Mouse (Mus musculus): ENCODE data around the gene Col4a1.
A peak's percentile ranks its signal among the peaks of the same experiment; 100 is the strongest.

Gene Col4a1

DNA sequence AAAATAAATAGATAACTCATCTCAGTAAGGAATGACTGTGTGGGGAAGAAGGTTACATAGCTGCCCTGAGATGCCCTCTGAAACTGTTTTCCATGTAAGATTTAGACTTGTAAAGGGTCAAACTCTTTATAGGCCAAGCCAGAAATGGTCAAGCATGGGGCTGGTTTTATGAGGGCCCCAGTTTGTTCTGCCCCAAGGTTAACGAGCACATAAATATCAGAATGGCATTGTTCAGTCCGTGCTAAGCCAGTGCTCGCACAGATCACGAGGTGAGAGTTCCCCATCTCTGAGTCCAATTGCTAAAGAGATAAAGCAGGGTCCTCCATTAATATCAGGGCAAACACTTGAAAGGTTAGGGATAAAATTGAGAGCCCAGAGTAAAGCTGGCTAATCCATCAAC is 79.6 kb downstream of the Col4a1 start:
- DNase-seq (ENCODE audit: low spot score in 2 of 2): no peak

DNA sequence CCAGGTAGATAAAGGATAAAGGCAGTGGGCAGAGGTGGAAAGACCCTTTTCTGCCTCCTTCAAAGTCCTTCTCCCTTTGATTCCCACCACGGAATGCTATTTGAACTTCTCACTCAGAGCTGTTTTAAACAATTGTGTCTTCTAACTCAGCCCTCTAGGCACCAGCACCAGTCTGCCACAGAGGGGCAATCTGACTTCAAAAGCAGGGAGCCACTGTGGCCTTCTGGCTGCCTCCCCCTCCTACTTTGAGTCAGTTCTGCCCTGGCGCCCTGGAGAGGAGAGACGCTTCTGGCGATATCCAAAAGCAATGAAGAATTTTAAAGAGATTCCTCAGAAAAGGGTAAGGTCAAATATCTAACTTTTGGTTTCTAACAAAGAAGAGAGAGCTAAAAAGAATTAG is 82.3 kb downstream of the Col4a1 start:
- no peak for DNase-seq (ENCODE audit: low spot score in 2 of 2)

DNA sequence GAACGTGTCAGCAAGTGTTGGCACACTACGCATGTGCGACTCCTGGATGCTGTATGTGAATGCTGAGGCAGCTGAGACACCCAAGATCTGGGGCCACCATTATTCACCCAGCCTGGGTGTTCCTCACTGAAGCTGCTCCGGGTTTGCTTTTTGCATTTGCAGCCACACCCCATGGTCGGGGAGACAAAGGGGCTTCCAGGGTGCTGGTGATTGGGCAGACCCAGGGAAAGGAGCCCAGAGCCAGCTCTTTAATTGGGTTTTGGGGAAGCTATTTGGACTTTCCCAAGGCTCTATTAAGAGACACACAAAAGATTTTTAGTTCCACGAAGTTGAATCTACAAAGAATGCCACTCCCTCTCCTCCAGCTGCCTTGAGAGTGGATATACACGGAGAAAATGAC is 85.2 kb downstream of the Col4a1 start:
- no peak for DNase-seq (ENCODE audit: low spot score in 2 of 2)

DNA sequence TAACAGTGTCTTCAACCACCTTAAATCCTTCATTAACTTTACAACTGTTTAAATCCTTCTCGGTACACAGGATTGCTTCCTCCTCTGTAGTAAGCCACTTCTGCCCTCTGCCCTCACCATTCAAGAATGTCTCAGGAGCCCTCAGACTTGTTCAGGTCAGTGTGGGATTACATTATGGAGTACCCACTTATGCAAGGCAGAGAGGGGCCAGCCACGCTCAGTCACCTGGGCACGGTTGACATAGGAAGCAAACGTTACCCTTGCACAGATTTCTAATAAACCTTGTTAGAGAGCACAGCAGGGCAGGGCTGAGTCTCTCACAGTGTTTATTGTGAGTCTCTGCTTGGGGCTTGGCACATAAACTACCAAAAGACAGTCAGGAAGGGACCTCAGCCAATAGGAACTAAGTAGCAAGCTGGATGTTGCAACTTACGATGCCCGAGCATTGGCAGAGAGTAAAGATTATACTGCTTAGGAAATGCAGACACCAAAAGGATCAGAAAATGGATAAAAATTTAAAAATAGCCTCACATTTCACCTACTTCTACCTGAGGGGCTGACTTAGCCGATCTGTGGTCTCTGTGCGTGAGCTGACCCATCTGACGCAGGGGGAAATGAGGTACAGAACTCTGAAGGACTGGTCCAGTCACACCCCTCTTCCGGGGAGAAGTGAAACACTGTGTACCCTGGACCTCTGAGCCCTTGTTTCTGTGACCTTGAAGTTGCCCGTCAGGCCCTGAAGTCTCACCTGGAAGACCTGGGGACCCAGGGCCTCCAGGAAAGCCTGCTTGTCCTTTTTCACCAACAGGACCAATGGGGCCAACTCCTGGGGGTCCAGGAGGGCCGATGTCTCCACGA is 86.8 kb downstream of the Col4a1 start:
- no peak for DNase-seq (ENCODE audit: low spot score in 2 of 2)

DNA sequence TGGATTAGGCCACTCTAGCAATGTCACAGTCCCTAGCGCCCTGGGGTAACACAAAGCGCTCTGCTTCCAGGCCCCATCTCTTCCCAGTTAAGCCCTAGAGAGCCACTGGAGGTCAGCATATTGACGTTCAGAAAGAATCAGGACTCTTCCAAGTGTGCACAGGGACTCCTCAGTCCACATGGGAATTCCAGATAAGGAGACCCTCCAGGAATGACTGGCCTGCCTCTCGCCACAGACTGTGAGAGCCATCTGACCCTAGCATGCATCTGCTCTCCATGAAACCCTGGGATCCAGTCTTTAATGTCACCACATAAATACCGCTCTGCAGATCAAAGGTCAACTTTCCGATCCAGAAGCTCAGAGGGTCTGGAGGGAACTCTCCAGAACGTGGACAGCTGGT is 88.4 kb downstream of the Col4a1 start:
- no peak for DNase-seq (ENCODE audit: low spot score in 2 of 2)

DNA sequence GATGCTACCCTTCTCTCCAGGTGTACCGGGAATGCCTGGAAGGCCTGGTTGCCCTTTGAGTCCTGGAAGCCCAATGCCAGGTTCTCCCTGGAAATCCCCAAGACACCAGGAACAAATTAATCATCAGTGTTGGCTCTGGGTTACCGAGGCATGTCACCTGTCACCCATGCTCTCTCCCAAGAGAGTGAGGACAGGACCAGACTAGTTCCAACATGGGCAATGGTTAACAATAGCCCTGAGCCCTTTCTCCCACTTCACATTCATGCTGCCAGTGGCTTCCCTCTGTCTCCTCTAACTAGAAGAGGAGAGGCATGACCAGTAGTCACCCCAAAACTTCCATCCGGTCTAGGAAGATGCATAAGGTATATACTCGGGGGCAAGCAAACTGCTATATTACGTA is 91.3 kb downstream of the Col4a1 start:
- DNase-seq (ENCODE audit: low spot score in 2 of 2): no peak

DNA sequence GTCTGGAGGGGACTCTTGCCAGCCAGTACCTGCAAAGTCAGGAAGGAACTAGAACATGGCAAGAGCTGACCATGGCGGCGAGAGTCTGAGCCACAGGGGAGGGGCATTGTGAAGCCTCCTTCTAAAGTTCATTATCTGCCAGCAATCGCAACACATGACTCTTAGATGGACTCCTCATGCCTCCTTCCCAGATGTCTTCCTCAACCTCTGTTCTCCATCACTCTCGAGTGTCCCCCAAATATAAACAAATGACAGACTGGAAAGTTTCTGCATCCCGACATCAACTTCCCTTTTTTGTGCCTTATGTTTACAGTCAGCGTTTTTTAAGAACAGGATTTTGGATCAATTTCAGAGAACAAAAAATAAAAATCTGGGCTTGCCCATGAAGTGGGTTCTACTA is 93.3 kb downstream of the Col4a1 start:
- DNase-seq (ENCODE audit: low spot score in 2 of 2): no peak

DNA sequence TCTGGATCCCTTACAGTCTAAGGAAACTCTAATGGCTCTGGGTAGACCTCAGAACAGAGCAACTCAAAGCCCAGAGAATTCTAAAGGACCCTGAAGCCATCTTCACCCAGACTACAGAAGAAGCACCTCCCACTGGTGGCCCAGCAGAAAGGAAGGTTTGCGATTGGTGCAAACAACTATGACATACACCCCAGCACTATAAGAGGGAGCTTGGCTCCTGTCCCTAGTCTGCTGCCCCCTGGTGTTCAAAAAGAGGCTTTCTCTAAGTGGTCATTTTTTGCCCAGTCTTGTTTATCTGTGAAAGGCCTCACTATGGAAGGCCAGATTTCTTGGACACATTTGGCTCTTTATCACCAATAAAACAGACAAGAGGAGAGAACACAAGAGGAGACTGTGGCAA is 97.4 kb downstream of the Col4a1 start:
- DNase-seq (ENCODE audit: low spot score in 2 of 2): peak; percentile 28 to 61

DNA sequence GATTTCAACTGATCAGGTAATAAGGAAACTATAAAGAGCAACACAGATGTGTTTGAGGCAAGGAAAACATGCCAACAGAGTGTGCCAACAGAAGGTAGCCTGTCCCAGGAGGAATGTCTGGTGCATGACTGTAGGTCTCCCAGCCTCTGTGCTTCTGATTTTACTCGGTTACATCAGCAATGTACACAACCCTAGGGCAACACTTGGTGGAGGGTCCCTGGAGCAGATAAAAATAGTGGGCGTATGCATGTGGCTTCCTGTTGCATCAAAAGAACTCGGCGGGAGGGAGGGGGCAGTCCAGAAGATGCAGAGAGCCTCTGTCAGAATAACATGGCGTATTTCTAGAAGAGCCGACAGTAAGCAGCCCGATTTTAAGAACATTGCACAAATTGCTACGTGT is 106.1 kb downstream of the Col4a1 start:
- no peak for DNase-seq (ENCODE audit: low spot score in 2 of 2)

DNA sequence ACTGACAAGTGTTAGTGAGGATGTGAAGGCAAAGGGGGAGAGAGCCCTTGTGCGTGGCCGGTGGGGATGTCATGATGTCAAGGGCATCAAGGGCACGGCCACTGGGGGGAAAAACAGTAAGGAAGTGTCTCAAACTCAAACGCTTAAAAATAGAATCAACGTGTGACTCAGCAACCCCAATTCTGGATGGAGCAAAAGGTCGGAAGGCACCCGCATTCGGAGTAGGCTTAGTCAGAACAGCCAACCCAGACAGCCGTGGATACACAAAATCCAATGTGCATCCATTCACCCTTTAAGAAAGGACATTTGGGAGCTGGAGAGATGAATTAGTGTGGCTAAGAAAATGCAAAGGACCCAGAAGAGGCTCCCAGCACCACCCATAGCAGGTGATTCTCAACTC is 107.1 kb downstream of the Col4a1 start:
- DNase-seq (ENCODE audit: low spot score in 2 of 2): no peak

DNA sequence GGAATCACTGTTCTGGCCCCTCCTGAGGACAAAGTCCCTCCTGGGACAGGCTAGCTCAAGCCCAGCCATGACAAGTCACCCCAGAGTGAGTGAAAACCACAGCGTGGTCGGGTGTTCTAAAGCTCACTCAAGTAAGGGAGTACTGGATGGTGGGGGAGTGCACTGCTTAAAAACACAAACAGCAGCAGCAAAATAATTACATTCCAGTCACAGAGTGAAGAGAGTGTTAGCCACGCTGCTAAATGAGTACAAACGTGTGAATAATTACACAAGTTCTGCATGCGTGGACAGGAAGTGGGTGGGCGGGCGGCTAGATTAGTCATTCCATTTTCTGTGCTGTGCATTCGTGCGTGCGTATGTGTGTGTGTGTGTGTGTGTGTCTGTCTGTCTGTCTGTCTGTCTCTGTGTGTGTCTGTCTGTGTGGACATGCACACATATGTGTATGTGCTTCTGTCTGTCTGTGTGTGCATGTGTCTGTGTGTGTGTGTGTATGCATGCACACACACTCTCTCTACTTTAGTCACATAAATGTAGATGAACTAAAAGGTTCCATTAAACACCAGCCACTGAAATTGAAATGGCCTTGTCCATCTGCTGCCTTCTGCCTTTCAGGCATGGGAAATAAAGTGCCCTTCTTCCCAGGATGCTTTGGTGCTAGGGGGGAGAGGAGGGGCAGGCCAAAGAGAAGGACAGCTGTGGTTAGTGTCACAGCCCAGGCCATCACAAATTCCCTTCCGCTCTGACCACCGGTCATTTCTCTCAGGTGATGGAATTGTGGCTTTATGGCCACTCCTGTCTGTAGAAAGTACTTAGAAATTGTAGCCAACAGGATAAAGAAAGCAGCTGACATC is 109.1 kb downstream of the Col4a1 start:
- DNase-seq (ENCODE audit: low spot score in 2 of 2): no peak

DNA sequence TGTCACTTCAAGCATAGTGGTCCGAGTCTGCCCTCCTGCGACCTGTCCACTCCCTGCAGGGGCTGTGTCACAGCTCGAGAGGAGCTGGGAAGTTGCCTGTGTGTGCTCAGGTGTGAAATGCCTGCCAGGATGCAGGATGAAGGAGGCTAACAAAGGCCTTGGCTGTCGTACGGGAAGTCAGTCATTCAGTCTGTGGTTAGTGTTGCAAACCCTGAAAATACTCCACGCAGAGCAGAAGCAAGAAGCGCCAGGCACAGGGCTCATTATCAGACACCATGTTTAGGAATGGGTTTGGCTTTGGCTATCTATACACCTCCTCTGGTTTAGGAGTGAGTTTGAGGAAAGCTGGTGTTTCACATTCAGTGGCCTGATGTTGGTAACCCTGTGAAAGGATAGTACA is 114.0 kb downstream of the Col4a1 start:
- no peak for DNase-seq (ENCODE audit: low spot score in 2 of 2)

DNA sequence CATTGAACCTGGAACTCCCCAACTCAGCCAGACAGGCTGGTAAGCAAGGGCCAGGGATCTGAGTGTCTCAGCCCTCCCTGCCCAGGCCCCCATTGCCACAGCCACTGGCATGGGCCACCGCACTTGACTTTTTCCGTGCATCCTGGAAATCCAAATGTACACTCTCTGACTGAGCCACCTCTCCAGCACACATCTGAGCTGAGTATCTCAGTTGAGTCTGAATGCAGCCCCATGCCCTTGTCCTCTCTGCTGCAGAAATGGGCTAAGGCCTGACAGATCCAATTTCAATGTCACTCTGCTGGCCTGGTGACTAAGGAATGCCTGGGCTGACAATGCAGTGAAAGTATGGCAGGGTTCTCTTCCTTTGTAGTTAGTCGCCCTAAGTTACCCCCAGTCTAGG is 114.6 kb downstream of the Col4a1 start:
- no peak for DNase-seq (ENCODE audit: low spot score in 2 of 2)

DNA sequence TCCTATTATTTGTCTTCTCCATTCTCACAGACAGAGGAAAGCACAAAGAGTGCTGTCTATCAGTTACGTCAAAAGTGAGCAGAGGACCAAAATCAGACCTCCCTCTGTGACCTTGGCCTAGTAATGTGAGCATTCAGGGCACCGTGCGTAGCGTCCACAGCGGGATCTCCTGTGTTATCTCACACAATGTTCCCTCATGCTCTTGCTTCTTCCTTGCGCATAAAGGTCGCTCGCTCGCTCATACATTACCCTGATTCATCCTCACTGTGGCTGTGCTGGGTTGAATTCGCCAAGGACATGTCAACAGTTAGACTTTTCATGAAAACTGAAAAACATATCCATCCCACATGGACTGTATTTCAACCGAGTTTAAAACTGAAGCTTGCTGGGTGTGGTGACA is 115.4 kb downstream of the Col4a1 start:
- no peak for DNase-seq (ENCODE audit: low spot score in 2 of 2)

DNA sequence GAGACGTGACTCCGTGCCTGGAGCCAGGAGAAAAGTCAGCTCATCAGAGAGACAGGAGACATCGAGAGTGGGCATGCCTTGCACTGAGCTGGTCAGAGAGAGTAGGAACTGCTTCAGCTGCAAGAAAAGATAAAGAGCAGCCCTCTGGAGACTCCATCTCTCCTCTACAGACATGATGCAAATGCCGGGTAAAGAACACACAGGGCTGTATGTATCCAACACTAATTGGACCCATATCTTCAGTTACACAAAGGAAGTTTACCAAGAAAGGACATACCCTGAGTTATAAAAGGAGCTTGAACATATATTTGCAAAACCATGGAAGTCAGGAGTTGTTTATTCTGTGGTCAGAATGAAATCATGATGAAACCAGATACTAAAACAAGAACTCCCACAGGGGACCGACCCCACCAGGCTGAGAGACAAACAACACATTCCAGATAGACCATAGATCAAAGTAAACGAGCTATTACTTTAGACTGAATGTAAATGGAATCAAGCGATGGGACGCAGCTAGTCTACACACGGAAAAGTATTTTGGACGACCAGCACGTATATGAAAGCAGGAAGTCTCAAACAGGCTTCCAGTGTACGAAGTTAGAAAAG is 119.8 kb downstream of the Col4a1 start:
- no peak for DNase-seq (ENCODE audit: low spot score in 2 of 2)

DNA sequence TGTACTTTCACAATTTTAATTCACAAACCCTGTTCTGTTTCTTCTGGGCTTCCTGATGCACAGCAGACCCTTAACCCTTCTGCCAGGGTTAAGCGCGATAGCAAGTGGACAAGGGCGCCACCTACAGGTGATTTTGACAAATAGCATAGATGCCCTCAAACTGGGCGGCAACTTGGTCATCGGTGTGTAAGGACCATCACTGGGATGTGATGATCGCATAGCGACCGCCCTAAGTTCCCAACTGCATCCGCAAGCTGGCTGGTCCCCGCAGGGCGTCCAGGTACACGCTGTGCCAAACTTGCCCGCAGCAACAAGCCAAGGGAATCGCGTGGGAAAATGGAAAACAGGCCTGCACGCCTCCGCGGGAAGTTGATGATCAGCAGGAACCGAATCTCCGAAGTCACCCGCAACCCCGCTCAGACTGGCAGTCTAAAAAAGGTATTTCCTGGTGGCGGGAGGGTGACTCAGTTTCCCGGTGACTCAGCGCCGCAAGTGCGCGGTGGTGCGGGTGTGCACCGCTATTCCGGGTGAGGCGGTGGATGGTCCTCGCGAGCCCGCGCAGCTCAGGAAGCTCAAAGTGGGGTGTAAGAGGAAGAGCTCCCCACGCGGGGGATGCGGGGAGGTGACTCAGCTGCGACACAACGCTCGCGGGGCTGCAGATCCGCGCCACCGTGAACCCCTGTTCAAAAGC is 124.9 kb downstream of the Col4a1 start:
- peak; percentile 69 to 81 for DNase-seq (ENCODE audit: low spot score in 2 of 2)

DNA sequence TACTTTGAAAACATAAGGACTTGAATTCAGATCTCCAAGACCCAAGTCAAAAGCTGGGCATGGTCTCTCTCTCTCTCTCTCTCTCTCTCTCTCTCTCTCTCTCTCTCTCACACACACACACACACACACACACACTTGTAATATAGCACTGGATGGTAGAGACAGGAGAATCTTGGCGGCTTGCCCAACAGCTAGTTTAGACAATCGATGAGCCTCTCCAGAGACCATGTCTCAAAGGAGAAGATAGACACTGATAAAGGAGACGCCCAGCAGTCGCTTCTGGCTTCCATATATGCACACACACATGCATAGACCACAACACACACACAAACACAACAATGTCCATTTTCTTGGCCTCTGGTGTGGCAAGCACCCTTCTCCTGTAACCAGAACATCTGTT is 126.2 kb downstream of the Col4a1 start:
- DNase-seq (ENCODE audit: low spot score in 2 of 2): no peak

DNA sequence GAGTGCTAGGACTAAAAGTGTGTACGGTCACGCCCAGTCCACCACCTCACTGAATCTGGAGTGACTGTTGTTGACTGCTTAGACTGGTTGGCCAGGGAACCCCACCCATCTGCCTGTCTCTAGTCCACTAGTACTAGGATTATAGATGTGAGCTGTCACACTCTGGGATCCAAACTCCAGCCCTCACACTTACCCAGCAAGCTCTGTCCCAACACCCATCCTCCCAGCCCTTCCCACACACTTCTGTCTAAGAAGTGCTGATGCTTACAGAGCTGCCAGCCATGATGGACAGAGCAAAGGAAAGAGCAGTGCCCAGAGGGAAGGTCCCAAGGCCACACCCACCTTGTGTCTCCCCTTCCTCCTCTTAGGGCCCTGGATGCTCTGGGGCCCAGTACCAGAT is 127.0 kb downstream of the Col4a1 start:
- peak in 1 of 2 experiments; percentile 39 for DNase-seq (ENCODE audit: low spot score in 2 of 2)

DNA sequence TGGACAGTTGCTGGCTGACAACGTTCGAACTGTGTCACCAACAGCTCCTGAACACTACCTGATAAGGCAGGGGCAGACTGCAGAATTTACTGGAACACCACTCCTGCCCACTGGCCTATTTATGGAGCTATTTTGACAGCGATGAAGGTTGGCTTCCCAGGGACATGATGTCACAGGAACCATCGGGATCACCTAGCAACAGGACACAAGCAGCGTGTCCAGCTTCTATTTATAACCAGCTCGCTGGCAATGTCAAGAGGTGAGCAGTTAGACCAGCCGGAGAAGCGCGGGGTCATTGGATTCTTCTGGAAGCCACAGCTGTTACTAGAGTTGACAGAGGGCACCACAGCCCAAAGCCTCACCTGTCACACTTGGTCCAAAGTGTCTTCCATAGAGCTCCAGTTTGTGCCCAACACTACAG is 129.0 kb downstream of the Col4a1 start:
- no peak for DNase-seq (ENCODE audit: low spot score in 2 of 2)

DNA sequence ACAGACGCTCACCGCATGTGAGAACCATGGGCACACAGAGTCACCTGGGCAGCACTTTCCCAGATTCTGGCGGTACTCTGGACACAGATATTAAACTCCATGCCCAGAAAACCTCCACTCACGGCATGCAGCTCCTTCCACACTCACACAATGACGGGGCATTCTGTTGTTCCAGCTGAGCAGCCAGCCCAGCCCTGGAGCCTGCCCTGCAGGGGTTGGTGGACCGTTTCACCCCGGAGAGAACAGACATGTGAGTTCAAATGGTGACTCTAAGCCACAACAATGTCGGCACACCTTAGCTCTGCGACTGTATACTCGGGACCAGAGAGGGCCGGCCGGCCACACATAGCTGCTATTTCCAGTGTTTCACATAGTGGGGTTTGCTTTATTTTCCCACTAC is 130.0 kb downstream of the Col4a1 start:
- DNase-seq (ENCODE audit: low spot score in 2 of 2): no peak

DNA sequence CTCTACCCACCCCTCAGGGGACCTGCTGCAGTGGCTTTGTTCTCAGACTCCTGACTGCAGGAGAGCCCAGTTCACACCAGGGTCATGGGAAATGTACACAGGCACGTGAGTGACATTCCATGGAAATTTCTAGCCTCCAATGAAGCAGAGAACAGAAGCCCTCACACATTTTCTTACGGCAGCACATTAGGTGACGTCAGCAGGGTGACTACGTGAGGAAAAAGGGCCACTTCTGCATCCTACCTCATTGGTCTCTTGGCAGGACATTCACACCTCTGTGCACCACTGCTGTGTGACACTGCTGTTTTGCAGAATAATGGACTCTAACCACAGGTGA is 130.5 kb downstream of the Col4a1 start:
- no peak for DNase-seq (ENCODE audit: low spot score in 2 of 2)

All from frontal cortex, postnatal 36 days (tissue).